Mouse (Mus musculus): ENCODE measurements around the gene Ly6g6c.

- TF ChIP-seq CTCF (IDR thresholded peaks at IDR 0.05; ENCODE audit: low read depth, low read length) = no peak
- TF ChIP-seq POLR2A (IDR thresholded peaks at IDR 0.05; ENCODE audit: insufficient read depth, low read length) = no peak
- no peak for TF ChIP-seq EP300 (IDR thresholded peaks at IDR 0.05; ENCODE audit: insufficient read depth, low read depth, low read length)
Observed at GRCm38 (mm10) chr17:35047688-35048087, 17.5 kb upstream of the Ly6g6c start.

Data from ES-Bruce4 (cell line).